Mouse (Mus musculus) testis, adult 10 weeks (tissue): ENCODE results near the gene Atg16l2. TPM values are rescaled to one million over a fixed set of nuclear protein-coding genes. Genes with fewer than 3 reads are reported as not detected.

Experiments used
- polyA plus RNA-seq: library from polyadenylated mRNA; stranded (reverse); fragments of 350-450 nt; fragmentation: Illumina TruSeq; extraction: RNeasy Lipid Tissue Mini Kit (QIAGEN cat#74804); gene quantifications from one replicate; pipeline ENCODE4 v1.2.3, GENCODE M21; 2014; ENCODE audit warnings: low read depth, low replicate concordance

Atg16l2 gene
- polyA plus RNA-seq, result 0.36 TPM

GRCm38 (mm10) chr7:101301881-101302456 lies at the start of gene Atg16l2:
Gene Atg16l2 (minus strand): TSS chr7:101302251.

GRCm38 (mm10) chr7:101347767-101348270 lies 45.8 kb upstream of the Atg16l2 start, which contains the start of gene Arap1:
Gene Arap1 (plus strand): TSS chr7:101348067.

GRCm38 (mm10) chr7:101317014-101317413 lies 15.0 kb upstream of the Atg16l2 start, which contains the start of gene Stard10:
Gene Stard10 (plus strand): TSS chr7:101317086.

Other genes with a start within 250 kb of the Atg16l2 start
- 39.5 TPM for gene Fchsd2, start 209.4 kb downstream of the Atg16l2 start, polyA plus RNA-seq
- 60.8 TPM for gene Stard10, start 14.8 kb upstream of the Atg16l2 start, polyA plus RNA-seq
- gene Arap1, start 45.8 kb upstream of the Atg16l2 start, polyA plus RNA-seq, result 0.18 TPM
- not detected for gene Gm45837, start 108.6 kb upstream of the Atg16l2 start, polyA plus RNA-seq
- gene Pde2a, start 119.4 kb upstream of the Atg16l2 start, polyA plus RNA-seq, result 1.3 TPM